Mouse (Mus musculus): ENCODE measurements around the gene Pdzd2. TPM values are rescaled to one million over a fixed set of nuclear protein-coding genes. Genes with fewer than 3 reads are reported as not detected.

Gene Pdzd2
- polyA plus RNA-seq, 1 experiment from 2014 or later, result 29.0 TPM

DNA sequence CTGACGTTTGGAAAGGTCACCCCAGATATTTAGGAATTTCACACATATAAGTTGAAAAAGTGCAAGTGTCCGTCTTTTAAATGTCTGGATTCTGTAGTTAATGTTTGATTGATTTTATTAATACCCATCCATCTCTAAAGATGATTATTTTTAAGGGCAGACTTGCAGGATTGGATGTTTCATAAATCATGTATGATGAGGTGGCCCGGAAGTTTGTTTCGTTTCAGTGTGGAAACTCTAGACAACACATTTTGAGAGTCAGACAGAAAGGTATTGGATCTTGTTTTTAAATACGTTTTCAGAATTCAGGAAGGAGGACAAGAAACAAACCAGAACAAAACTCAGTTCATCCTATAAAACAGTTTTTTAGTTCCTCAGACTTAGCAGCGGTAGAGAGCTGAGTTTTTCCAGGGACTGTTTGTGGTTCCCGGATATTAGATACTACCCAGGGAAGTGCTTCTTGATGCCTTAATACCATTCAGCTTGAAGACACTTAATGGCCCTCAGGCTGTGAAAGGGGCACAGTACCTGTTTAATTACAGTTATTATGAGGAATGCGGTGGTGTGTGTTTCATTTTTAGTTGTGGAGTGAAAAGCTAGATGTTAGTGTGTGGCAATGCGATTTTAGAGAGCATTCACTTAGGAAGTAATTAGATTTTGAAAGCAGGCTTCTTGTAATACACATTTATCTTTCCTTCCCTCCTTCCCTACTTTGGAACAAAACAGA lies 416.9 kb downstream of the Pdzd2 start:
- peak overlapping the region; percentile 99 for H3K4me3 ChIP-seq (ENCODE audit: low read length)
- no peaks in the 10 kb centered on the region for H3K9me3 ChIP-seq (ENCODE audit: low read length)
- H3K36me3 ChIP-seq (ENCODE audit: insufficient read depth, low read length), result no peaks in the 10 kb centered on the region; the same call in 1 of the 2 replicates
- H3K27ac ChIP-seq (ENCODE audit: low read length), result no peak overlapping the region
- H3K9ac ChIP-seq (replicated peaks; ENCODE audit: low read length), result peak overlapping the region; percentile 98
- H3K4me1 ChIP-seq (ENCODE audit: insufficient read depth, low read length), result peaks cover 30% of the 10 kb centered on the region
- 0 out of 2 replicates have a peak, but pooled peaks cover 2% of the 10 kb centered on the region for H3K27me3 ChIP-seq (ENCODE audit: insufficient read depth, low read length)
- no peak for ATAC-seq (ENCODE audit: low FRiP score, low TSS enrichment)
- WGBS, result 5% methylated on average over 9 of the region's 9 CpGs
- H3K4me2 ChIP-seq (replicated peaks; ENCODE audit: low read depth, low read length), result peak overlapping the region; percentile 85

GRCm38 (mm10) chr15:12321788-12322621 lies 417.7 kb downstream of the Pdzd2 start, which contains the start of gene 1810049J17Rik:
TSS of gene 1810049J17Rik (minus strand) at chr15:12321899.
- H3K4me1 ChIP-seq (ENCODE audit: insufficient read depth, low read length), result peaks cover 30% of the 10 kb centered on the region
- H3K27me3 ChIP-seq (ENCODE audit: insufficient read depth, low read length), result 0 out of 2 replicates have a peak, but pooled peaks cover 2% of the 10 kb centered on the region
- WGBS, result under 1% methylated on average over 65 of the region's 70 CpGs
- H3K36me3 ChIP-seq (ENCODE audit: insufficient read depth, low read length), result no peaks in the 10 kb centered on the region
- peak within 1 kb of the TSS; percentile 99 for H3K4me3 ChIP-seq (ENCODE audit: low read length)
- ATAC-seq (ENCODE audit: low FRiP score, low TSS enrichment), result peak; percentile 32; the same call in 1 of the 2 replicates
- H3K9me3 ChIP-seq (ENCODE audit: low read length), result no peaks in the 10 kb centered on the region
- peak within 1 kb of the TSS; percentile 98 for H3K9ac ChIP-seq (replicated peaks; ENCODE audit: low read length)
- peak within 1 kb of the TSS; percentile 85 for H3K4me2 ChIP-seq (replicated peaks; ENCODE audit: low read depth, low read length)
- peak within 1 kb of the TSS; percentile 97 for H3K27ac ChIP-seq (ENCODE audit: low read length)

DNA sequence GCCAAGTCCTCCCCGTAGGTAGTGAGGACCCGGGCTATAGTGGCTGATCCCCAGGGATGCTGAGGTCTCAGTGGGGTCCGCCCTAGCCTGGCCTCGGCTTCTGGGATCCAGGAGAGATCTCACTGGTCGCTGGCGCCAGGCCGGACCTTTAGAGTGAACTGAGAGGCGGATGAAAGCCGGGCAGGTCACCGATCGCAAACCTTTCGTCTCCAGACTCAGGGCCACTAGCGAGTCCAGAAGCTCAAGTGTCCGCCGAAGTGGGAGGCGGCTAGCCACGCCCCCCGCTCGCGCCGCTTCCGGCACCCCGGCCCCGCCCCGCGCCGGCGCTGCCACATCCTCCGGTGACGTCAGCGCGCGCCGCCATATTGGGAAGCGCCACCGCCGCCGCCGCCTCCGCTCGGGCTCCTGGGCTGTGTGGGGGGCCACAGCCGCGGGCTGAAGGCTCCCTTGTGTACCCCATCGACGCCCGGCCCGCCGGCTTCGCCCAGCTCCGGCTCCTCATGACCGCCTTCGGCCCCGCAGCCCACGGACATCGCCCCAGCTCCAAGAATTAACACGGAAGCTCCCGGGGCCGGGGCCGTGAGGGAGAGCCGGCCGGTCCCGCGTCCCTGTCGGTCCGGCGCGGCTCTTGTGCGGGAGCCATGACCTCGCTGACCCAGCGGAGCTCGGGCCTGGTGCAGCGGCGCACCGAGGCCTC lies 418.5 kb downstream of the Pdzd2 start, which contains the start of gene Golph3:
Golph3 (plus strand) TSS at position 360 of the 697 bp plus-strand sequence.
- WGBS, result under 1% methylated on average over 70 of the region's 74 CpGs
- Histone ChIP-seq H3K4me2 (replicated peaks; ENCODE audit: low read depth, low read length) (peak within 1 kb of the TSS; percentile 85), H3K9me3 (ENCODE audit: low read length) (no peaks in the 10 kb centered on the region), H3K27me3 (ENCODE audit: insufficient read depth, low read length) (0 out of 2 replicates have a peak, but pooled peaks cover 2% of the 10 kb centered on the region), H3K36me3 (ENCODE audit: insufficient read depth, low read length) (no peaks in the 10 kb centered on the region), H3K9ac (replicated peaks; ENCODE audit: low read length) (peak within 1 kb of the TSS; percentile 98), H3K4me3 (ENCODE audit: low read length) (peak within 1 kb of the TSS; percentile 99), H3K4me1 (ENCODE audit: insufficient read depth, low read length) (peaks cover 29% of the 10 kb centered on the region), H3K27ac (ENCODE audit: low read length) (peak within 1 kb of the TSS; percentile 97)
- peak; percentile 95 for ATAC-seq (ENCODE audit: low FRiP score, low TSS enrichment)

- Histone ChIP-seq H3K9ac (replicated peaks; ENCODE audit: low read length) (peak overlapping the region; percentile 98), H3K27ac (ENCODE audit: low read length) (peak overlapping the region; percentile 91), H3K36me3 (ENCODE audit: insufficient read depth, low read length) (no peaks in the 10 kb centered on the region), H3K4me2 (replicated peaks; ENCODE audit: low read depth, low read length) (peak overlapping the region; percentile 85), H3K27me3 (ENCODE audit: insufficient read depth, low read length) (0 out of 2 replicates have a peak, but pooled peaks cover 2% of the 10 kb centered on the region), H3K9me3 (ENCODE audit: low read length) (no peaks in the 10 kb centered on the region), H3K4me3 (ENCODE audit: low read length) (peak overlapping the region; percentile 99), H3K4me1 (ENCODE audit: insufficient read depth, low read length) (peaks cover 23% of the 10 kb centered on the region)
- ATAC-seq (ENCODE audit: low FRiP score, low TSS enrichment), result no peak
- WGBS, result 2% methylated on average over 22 of the region's 22 CpGs
Observed at GRCm38 (mm10) chr15:12320441-12321090, 419.2 kb downstream of the Pdzd2 start.

DNA sequence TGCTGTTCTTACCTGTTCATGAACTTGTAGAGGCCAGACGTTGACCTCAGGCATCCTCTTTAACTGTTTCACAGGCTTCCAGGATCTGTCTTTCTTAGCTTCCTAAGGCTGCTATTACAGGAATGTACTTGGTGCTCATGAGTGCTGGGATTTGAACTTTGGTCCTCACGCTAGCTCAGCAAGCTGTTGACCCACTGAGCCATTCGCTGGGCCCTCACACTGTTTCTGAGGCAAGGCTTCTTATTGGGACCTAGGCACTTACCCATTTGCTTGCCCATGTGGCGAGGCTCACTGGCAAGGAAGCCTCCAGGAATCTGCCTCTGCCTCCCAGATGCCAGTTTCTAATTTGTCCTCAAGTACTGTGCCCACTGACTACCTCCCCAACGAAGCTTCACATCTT lies 419.8 kb downstream of the Pdzd2 start:
- Histone ChIP-seq H3K27me3 (ENCODE audit: insufficient read depth, low read length) (0 out of 2 replicates have a peak, but pooled peaks cover 2% of the 10 kb centered on the region), H3K4me1 (ENCODE audit: insufficient read depth, low read length) (peaks cover 23% of the 10 kb centered on the region), H3K9me3 (ENCODE audit: low read length) (no peaks in the 10 kb centered on the region), H3K4me3 (ENCODE audit: low read length) (no peak overlapping the region; the same call in 1 of the 2 replicates), H3K9ac (replicated peaks; ENCODE audit: low read length) (0 out of 2 replicates have a peak overlapping the region, but pooled peaks have one; percentile 11), H3K4me2 (replicated peaks; ENCODE audit: low read depth, low read length) (peak overlapping the region; percentile 85), H3K36me3 (ENCODE audit: insufficient read depth, low read length) (no peaks in the 10 kb centered on the region), H3K27ac (ENCODE audit: low read length) (no peak overlapping the region)
- ATAC-seq (ENCODE audit: low FRiP score, low TSS enrichment), result no peak
- WGBS, result 51% methylated on average over 5 of the region's 5 CpGs

DNA sequence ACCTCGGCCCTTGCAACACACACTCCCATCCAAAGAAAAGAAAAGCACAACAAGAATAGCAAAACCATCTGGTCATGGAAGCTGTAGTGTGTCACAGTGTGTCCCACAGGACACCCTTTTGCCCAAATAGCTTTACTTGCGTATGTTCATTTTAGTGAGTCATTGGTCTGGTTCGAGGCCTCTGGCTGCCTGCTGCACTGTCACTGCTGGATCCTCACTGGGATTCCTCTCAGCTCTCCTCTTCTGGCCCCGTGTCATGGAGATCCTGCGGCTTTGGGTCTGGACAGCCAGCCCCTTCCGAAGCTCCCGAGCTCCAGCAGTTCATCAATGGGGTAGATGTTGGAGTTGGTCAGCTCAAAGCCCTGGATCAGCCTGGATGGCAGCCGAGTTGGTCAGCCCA lies 421.3 kb downstream of the Pdzd2 start:
- H3K36me3 ChIP-seq (ENCODE audit: insufficient read depth, low read length), result no peaks in the 10 kb centered on the region
- no peaks in the 10 kb centered on the region for H3K9me3 ChIP-seq (ENCODE audit: low read length)
- peaks cover 17% of the 10 kb centered on the region for H3K4me1 ChIP-seq (ENCODE audit: insufficient read depth, low read length)
- no peak overlapping the region for H3K27ac ChIP-seq (ENCODE audit: low read length)
- H3K4me2 ChIP-seq (replicated peaks; ENCODE audit: low read depth, low read length), result no peak overlapping the region
- no peak overlapping the region for H3K9ac ChIP-seq (replicated peaks; ENCODE audit: low read length)
- H3K27me3 ChIP-seq (ENCODE audit: insufficient read depth, low read length), result 0 out of 2 replicates have a peak, but pooled peaks cover 2% of the 10 kb centered on the region
- H3K4me3 ChIP-seq (ENCODE audit: low read length), result no peak overlapping the region
- 85% methylated on average over 8 of the region's 8 CpGs for WGBS
- ATAC-seq (ENCODE audit: low FRiP score, low TSS enrichment), result no peak

DNA sequence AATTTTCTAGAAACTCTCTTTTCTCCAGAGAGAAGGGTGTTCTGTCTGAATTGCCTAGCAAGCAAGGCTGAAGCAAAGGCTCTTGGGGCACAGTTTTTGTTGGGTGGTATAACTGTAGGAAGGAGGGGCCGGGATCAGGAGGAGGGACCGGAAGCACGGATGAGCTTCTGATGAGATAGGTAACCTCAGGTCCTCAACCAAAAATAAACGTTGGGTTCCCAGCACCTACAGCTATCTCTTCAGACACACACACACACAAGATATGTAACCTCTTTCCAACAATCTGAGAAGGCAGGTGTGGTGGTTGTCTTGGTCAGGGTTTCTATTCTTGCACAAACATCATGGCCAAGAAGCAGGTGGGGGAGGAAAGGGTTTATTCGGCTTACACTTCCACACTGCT lies 422.4 kb downstream of the Pdzd2 start:
- Histone ChIP-seq H3K36me3 (ENCODE audit: insufficient read depth, low read length) (no peaks in the 10 kb centered on the region), H3K27me3 (ENCODE audit: insufficient read depth, low read length) (0 out of 2 replicates have a peak, but pooled peaks cover 2% of the 10 kb centered on the region), H3K4me2 (replicated peaks; ENCODE audit: low read depth, low read length) (no peak overlapping the region), H3K27ac (ENCODE audit: low read length) (no peak overlapping the region), H3K9me3 (ENCODE audit: low read length) (no peaks in the 10 kb centered on the region), H3K9ac (replicated peaks; ENCODE audit: low read length) (no peak overlapping the region), H3K4me3 (ENCODE audit: low read length) (no peak overlapping the region), H3K4me1 (ENCODE audit: insufficient read depth, low read length) (peaks cover 10% of the 10 kb centered on the region; the same call in 1 of the 2 replicates)
- ATAC-seq (ENCODE audit: low FRiP score, low TSS enrichment), result no peak
- 85% methylated on average over 5 of the region's 5 CpGs for WGBS

DNA sequence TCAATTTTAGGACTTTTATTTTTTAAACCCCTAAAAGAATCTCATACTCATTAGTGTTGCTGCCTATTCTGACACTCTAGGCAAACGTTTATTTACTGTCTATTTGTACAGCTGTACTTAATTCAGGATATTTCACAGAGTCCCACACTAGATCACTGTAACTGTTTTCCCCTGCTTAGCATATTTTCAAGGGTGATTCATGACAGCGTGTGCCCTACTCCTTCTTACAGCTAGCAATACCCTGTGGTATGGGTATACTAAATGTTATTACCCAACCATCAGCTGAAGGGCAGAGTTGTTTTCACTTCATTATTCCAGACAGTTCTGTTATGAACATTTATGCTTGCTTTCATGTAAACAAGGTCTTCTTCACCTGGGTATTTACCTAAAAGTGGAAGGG lies 423.7 kb downstream of the Pdzd2 start:
- no peak for ATAC-seq (ENCODE audit: low FRiP score, low TSS enrichment)
- H3K9ac ChIP-seq (replicated peaks; ENCODE audit: low read length), result no peak overlapping the region
- 0 out of 2 replicates have a peak, but pooled peaks cover 2% of the 10 kb centered on the region for H3K27me3 ChIP-seq (ENCODE audit: insufficient read depth, low read length)
- no peaks in the 10 kb centered on the region for H3K36me3 ChIP-seq (ENCODE audit: insufficient read depth, low read length)
- H3K4me2 ChIP-seq (replicated peaks; ENCODE audit: low read depth, low read length), result no peak overlapping the region
- H3K4me1 ChIP-seq (ENCODE audit: insufficient read depth, low read length), result peaks cover 10% of the 10 kb centered on the region; the same call in 1 of the 2 replicates
- no peak overlapping the region for H3K4me3 ChIP-seq (ENCODE audit: low read length)
- no peaks in the 10 kb centered on the region for H3K9me3 ChIP-seq (ENCODE audit: low read length)
- H3K27ac ChIP-seq (ENCODE audit: low read length), result no peak overlapping the region
- WGBS, result 50% methylated on average over 2 of the region's 2 CpGs

DNA sequence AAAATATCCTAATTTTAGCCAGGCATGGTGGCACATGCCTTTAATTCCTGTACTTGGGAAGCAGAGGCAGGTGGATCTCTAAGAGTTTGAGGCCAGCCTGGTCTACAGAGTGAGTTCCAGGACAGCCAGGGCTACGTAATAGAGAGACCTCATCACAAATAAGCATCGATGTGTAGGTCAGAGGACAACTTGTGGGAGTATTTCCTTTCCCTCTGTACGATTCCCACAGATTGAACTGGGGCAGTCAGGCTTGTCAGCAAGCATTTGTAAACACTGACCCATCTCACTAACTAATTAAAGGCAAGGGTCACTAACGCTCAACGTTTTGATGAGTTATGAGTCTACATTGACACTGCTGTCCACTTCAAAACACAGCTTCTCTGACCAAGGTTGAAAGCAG lies 425.1 kb downstream of the Pdzd2 start:
- no peak overlapping the region for H3K27ac ChIP-seq (ENCODE audit: low read length)
- H3K4me3 ChIP-seq (ENCODE audit: low read length), result no peak overlapping the region
- H3K4me1 ChIP-seq (ENCODE audit: insufficient read depth, low read length), result 0 out of 2 replicates have a peak, but pooled peaks cover 3% of the 10 kb centered on the region
- H3K9ac ChIP-seq (replicated peaks; ENCODE audit: low read length), result no peak overlapping the region
- peak; percentile 44; the same call in 1 of the 2 replicates for ATAC-seq (ENCODE audit: low FRiP score, low TSS enrichment)
- 25% methylated on average over 5 of the region's 5 CpGs for WGBS
- H3K4me2 ChIP-seq (replicated peaks; ENCODE audit: low read depth, low read length), result no peak overlapping the region
- no peaks in the 10 kb centered on the region for H3K9me3 ChIP-seq (ENCODE audit: low read length)
- H3K27me3 ChIP-seq (ENCODE audit: insufficient read depth, low read length), result no peaks in the 10 kb centered on the region
- H3K36me3 ChIP-seq (ENCODE audit: insufficient read depth, low read length), result no peaks in the 10 kb centered on the region

Data from kidney, embryonic 16.5 days (tissue).